Mouse (Mus musculus) spleen, postnatal 36 days (tissue): ENCODE measurements at regions not wholly inside any gene's neighbourhood (a gene's known extent, or its start where the extent isn't known, plus 50 kb on each side); places are given as distances from the start of the nearest gene placed in this dataset.

Experiments used
- DNase-seq, 2 experiments: peaks; one replicate each; pipeline ENCODE4 v3.0.0; 2022; ENCODE audit warnings: low spot score in 2 of 2, mixed read lengths in 1 of 2

DNA sequence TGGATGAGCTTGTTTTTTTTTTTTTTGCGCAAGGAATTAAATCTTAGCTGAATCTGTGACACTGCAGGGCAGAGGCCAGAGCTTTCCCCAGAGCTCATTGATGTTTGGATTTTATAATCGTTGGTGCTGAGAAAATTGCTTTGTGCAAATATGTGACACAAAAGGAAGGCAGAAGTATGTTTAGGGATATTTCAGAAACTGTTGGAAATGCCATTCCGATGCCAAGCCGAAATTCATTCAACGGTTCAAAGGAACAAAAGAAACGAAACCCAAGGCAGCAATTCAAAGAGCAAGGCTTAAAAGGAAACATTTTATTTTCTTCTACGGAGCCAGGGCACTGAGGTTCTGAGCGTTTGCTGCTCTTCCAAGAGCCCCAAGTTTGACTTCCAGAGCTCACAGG lies 302.2 kb downstream of the 1500009L16Rik start:
- DNase-seq: no peak

DNA sequence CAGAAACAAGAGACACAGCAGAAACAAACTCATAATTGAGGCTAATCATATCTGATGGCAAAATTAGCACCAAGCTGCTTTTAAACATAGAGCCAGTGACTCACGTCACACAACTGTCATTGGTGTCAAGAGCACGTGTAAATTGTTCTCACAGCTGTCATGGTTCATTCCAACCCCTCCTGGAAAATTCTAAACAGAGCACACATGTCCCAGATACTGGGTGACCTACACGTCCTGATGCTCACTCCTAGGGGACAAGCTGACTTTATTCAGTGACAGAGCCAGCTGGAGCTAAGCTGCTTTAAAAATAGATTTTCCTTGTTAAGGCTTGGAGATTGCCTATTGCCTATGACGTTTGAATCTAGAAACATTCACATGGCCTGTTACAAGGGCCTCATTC lies 304.1 kb downstream of the 1500009L16Rik start:
- no peak for DNase-seq

DNA sequence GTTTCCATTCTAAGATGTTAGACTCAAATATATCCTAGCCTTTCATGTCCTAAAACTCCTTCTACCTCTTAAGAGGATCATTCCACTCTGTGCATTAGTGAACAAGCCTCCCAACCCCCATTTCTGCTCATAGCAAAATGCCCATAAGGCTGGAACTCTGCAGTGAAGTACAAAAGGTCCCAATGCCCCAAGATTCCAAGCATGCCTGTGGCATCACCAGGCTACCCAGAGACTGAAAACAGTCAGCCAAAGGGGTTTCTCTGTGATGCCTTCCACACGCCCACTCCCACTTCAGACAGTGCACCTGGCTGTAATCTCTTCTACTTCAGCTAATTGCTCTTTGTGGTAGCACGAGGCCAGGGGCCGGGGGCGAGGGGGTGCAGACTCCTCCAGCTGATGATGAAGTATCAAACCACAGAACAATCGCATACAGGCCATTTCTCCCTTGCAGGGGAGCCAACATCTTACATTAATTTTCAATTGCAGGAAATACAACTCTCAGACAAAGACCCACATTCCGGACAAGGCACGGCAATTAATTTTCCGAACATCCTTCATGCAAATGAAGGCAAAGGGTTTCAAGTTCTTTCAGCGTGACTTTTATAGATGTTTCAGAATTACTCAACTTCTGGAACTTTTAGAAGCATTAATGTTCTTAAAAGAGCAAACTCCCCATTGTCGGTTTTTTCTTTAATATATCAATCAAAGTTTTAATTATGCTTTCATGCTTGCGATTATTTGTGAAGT lies 313.6 kb downstream of the 1500009L16Rik start:
- DNase-seq: no peak

DNA sequence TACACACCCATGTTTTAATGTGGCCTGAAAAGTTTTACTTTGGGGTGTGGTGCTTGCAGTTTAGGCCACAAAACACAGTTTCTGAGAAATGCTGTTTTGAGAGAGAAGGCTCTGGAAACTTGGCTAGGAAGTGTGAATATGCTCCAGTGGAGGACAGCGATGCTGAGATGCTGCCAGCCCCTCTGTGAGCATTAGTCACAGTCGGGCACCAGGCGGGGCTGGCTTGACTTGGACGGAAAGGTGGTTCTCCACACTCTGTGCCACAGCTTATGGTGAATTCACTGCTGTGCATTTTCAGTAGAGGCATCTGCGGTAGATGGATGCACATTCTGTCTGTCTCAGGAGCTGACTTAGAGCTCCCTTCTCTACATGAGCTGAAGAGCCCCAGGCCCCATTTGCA lies 326.0 kb downstream of the 1500009L16Rik start:
- no peak for DNase-seq

DNA sequence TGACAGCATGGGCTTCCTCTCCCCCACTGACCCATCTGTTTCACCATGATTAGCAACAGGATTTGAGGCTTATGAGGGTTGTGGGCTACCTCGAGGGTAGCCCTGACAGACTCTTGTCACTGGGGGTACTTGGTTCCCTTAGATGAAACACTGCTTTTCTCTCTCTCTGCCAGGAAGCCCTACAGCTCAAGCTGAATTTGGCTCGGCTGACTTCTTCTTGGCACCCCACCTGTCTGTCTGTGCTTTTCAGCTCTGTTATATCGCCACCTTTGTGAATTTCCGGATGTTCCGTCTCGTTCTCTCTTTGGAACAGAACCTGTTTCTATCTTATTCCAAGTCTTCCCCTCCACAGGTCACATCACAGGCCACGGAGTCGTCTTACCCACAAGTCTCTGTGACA lies 330.0 kb downstream of the 1500009L16Rik start:
- no peak for DNase-seq

DNA sequence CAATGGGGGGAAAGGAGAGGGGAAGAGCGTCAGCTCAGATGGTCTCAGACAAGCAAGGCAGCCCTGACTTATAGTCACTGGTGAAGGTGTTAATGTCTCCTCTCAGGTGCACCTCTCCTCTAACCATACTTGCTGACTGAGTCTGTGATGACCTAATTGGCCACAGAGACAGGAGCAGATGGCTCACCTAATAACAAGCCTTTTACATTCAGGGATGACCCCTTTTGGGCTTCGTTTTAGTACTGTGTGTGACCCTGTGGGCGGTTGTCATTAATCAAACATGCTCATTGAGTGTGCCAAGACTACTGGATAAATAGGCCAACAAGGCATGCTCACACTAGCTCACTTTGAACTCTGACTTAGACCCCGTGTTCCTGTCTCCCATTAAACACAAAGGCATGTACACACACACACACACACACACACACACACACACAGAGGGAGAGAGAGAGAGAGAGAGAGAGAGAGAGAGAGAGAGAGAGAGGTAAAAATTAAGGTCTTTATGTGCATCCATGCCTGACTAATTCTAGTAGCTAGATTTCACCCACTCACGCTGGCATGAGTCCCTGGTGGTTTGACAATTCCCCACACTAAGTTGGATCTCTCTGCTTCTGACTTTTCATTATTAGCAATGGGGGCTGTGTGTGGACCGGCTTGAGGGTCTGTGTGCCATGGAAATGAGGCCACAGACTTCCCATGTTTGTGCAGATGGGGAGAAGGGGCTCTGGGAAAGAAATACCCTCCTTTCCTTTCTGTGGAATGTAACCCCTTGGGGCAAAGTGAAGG lies 332.1 kb downstream of the 1500009L16Rik start:
- no peak for DNase-seq

DNA sequence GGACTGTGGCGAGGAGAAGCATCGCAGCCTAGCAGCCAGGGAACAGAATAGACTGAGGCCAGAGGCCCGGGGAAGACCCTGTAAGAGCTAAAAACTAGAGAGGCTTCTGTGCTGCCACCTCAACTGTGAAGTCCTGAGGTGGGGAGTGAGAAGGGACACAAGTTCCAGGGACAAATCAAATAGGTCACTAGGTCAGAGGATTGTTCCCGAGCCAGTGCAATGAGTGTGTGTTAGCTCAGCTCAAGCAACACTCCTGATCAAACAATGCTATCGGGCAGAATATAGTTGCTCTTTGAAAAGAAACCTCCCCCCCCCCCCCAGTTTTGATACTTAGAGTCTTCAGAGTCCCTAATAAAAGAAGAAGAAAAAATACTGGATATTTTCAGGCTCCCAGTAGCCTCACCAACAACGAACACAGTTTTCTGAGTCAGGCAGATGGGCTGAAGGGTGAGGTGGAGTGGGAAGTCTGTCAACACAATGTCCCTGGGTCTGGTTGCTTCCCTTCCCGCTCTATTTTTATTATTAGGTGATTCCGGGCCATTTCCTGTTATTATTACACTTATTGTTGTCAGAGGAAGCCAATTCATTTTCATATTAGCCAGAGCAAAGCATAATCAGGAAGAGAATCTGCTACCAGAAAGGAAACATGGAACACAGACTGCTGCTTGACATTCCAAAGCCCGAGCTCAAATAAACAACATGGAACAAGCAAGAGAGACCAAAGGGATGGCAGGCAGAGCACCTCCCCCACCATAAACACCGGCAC lies 332.9 kb downstream of the 1500009L16Rik start:
- no peak for DNase-seq

DNA sequence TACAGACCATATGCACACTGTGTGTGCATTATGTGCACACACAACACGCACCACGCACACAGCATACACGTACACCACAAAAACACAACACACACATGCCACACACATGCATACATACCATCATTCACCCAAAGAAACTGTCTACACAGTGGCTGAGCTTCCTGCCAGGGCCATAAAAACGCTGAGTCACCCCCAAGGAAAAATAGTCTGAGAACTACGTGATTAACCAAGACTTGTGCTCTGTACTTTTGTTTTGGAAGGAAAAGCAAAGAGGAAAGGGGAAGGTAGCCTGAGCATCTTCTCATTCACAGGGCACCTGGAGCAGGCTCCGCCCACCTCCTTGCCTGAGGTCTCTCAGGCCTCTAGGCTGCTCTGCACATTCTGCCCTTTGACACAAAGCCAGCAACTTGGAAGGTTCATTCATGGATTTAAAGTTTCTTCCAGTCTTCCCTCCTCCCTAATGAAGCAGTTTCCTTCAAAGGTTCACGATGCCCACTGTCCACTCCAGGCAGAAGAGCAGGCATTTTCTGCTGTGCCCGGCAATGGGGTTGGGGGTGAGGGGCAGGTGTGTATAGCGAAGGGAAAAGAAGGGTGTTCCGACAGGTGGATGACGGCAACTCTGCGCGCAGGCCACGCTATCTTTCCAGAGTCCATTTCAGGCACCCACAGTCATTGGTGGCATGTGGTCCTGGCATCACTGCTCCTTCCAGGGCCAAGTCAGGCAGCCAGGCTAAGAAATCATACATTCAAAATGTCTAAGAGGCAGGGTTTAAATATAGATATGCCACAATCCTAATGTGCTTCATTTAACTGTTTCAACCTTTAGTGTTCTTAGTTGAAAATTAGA lies 333.9 kb downstream of the 1500009L16Rik start:
- no peak for DNase-seq

DNA sequence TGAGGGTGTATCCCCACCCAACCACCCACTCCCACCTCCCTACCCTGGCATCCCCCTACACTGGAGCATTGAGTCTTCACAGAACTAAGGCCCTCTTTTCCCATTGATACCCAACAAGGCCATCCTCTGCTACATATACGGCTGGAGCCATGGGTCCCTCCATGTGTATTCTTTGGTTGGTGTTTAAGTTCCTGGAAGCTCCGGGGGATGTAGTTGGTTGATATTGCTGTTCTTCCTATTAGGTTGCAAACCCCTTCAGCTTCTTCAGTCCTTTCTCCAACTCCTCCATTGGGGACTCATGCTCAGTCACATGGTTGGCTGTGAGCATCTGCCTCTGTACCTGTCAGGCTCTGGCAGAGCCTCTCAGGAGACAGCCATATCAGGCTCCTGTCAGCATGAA lies 335.6 kb downstream of the 1500009L16Rik start:
- no peak for DNase-seq

DNA sequence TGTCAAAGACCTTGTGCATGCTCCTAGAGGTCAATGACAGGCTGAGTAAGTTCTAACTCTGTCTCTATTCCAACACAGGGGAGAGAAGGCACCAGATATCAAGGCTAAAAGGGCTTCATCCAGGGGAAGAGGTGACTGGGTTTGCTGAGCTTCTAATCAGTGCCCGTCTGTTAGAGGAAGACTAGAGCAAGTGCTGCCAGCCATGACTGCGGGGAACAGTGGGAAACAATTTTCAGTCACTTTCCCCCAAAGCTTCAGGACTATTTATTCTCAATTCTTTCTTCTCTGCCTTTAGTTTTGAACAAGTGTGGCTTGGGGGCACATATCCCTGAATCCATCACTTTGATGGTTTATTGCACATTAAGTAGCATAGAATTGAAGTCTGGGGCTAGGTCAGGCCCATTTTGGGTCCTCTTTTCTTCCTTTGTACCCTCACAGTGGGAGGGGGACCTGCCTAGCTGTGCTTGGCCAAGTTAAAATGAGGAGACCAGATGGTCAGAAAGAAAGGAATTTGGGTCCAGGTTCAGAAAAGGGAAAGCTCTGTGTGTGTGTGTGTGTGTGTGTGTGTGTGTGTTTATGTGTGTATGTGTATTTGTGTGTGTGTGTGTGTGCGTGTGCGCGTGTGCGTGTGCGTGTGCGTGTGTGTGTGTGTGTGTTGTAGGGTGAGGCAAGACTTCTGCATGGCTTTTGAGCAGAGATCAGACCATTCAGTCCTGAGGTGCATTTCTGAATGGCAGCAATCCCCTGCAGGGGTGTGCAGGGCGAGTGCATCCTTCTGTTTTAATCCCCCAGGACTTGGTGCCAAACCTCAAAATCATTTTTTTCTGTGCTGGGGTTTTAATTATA lies 337.2 kb downstream of the 1500009L16Rik start:
- no peak for DNase-seq

DNA sequence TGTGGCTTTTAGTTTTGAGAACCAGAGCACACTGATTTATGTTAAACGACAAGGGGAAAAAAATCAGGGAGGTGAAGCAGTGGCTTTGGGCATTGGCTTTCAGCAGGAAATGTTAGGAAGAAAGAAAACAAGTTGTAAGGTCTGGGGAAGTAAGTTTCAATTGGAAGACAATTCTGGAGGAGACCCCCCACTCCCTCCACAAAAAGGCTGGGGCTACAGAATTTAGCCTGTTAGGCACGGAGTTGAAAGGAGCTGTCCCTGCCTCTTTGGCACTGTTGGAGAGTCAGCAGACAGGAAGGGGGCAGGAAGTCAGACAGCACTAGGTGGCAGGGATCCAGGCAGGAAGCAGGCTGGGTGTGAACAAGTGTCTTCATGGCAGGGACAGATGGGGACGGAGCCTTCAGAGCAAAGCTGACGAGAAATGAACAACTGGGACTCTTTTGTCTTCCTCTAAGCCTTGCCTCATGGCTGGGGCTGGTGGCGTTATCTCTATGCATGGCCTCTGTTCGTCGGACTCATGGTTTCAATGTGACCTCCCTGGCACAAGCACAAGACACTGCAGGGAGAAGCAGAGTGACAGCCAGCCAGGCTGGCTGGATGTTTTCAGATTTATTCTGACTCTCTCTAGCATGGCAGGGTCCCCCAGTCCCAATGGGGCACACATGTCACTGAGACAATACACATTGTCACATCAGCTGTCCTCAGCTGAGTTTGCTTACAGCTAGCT lies 338.0 kb downstream of the 1500009L16Rik start:
- DNase-seq: peak; percentile 25 to 31

DNA sequence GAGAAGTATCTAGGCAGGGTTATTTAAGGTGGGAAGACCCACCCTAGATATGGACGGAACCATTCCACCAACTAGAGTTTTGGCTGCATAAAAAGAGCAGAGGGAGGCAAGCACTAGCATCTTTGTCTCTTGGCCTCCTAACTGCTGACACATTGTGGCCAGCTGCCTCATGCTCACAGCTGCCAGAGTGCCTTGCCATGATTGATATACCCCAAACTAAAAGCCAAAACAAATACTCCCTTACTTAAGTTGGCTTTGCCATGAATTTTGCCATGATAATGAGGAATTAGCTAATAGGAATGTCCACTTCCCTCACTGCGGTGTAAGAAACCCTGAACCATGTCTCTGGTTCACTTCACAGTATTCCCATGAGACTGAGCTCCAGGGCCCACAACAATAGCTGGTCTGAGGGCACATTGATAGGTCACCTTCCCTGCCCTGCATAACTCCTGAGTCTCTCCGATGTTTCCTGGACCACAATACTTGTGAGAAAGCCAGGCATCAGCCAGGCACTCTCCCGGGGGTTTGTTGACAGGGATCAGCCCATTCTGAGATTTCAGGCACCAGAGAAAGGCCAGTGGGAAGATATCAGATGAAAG lies 344.5 kb downstream of the 1500009L16Rik start:
- no peak for DNase-seq

DNA sequence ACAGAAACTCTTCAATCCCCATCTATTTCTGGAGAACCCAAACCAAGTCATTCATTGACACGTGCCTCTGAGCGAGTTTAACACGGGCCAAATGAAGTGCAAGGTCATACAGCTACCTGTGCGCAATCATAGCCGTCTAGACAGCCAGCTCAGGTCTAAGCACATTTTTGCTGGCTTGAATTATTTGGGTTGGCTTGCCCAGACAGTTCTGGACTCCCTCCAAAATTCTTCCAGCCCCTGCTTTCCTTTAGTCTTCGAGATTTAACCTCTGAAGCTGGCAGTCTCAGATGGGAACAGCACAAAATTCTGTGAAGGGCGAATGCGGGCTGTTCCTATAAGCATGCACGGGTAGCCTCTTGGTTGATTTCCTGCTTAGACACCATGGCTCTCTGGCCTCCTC lies 347.1 kb downstream of the 1500009L16Rik start:
- no peak for DNase-seq

DNA sequence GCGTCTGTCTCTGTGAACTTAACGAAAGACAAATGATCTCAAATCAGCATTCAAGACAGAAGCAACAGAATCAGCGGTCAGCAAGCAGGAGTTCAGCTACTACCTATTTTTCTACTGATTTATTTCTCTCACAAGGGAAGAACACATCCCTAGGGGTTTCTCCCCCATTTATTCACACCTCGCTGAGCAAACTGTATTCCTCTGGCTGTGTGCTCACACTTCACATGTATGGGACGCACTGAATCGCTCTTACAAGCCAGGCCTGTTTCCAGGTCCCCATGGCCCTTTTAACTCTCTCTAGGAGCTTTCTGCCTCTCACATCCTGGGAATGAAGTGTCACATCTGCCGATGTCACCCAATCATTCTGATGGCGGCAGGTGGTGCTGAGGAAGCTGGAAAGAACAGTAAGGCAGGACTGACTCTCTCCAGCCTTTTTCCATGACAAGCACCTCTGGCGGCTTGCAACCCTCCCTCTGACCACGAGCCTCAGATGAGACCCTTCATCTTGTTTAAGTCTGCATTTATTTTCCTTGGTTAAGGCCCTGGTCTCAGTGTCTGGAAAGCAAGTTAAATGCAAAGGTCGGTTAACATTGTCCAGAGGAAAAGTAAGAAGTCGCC lies 350.3 kb downstream of the 1500009L16Rik start:
- DNase-seq: no peak

DNA sequence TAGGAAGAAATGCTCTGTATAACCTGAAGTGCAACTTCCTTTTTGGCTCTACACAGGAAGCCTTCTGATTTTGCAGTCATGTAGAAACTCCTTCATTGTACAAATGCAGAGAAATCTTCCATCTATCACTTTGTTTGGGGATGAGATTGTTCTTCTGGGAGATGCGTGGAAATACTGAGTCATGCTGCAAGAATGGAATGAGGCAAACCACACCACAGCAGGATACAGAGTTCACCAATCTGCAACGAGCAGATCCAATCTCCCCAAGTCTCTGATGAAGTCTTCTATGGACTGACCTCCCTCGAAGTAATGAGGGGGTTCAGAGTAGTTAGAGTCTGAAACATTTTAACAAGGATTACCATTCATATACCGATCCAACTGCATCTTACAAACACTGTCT lies 352.9 kb downstream of the 1500009L16Rik start:
- no peak for DNase-seq

DNA sequence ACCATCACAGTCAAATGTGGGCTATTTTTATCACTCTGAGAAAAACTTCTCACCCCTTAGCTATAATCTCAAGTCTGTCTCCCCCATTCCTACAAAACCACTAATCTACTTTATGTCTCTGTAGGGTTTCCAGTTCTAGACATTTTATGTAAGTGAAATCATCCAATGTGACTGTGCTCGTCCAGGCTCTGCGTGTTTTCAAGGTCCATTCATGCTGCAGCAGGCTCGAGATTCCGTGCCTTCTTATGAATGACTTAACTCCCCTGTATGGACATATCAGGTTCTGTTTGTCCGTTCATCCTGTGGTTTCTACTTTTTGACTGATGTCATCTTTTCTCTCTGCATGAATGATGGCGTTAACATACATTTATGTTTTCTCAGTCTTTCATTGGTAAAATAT lies 357.6 kb downstream of the 1500009L16Rik start:
- no peak for DNase-seq

DNA sequence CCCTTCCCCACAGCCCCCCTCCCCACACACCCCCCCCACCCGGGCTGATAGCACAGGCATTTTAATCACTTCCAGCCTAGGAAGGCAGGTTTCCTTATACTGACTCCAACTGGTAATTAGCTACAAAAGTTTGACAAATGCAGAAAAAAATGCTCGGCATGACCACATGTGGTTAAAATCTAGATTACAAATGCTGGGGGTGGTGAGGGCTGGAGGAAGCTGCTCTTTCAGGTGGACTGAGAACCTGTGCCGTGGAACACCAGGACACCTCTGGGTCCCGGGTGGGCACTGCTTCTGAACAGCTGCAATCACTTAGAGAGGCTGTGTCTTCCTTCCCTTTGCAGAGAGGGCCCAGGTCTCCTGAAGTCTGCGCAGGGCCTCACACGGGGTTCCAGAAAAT lies 358.7 kb downstream of the Nuak1 start:
- no peak for DNase-seq

DNA sequence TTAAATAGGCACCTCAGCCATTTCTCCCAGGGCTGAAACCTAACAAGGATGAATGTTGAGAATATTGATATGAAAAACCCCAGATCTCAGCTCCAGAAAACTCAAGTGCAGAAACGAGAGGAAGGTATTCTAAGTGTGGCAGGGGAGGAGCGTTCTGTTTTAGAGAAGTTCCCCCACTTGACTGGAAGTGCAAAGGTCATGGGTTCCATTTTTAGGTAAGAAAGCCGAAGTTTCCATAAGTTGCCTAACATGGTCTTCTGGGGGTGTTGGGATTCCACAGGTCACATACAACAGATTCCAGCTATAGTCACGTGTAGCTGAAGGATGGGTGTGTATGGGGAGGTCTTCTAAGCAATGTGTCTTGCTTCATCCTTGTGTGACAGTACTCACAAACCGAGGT lies 352.9 kb downstream of the Nuak1 start:
- no peak for DNase-seq

DNA sequence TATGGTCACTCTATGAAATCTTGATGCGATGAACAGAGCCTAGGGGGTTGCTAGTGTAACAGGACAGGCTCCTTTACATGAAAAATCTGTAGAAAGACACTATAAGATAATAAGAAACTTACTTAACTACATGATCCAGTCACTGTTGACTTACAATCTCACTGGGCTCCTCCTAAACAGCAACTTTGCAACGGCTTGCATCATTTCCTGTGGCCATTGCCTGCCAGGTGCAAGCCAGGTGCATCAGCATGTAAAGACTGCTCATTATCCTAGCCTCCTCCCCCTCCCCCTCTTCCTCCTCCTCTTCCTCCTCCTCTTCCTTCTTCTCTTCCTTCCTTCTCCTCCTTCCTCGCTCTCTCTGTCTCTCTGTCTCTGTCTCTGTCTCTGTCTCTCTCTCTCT lies 352.5 kb downstream of the Nuak1 start:
- DNase-seq: no peak
